Mouse (Mus musculus) MEL (cell line): ENCODE results near the gene Kcnip1. TPM values are rescaled to one million over a fixed set of nuclear protein-coding genes. Genes with fewer than 3 reads are reported as not detected.
A peak's percentile ranks its signal among the peaks of the same experiment; 100 is the strongest.

Experiments
- DNase-seq: peaks from one replicate; pipeline ENCODE4 v3.0.0; 2011; ENCODE audit warnings: low read depth, low spot score
- H3K27ac ChIP-seq: 2 replicates; pipeline ENCODE4 v1.5.1; 2012; ENCODE audit warnings: low read depth, mild to moderate bottlenecking, control low read depth, low read length, moderate library complexity; ENCODE audit not compliant: control insufficient read depth
- H3K27me3 ChIP-seq, 2 experiments: fragments of 150-350 bp in 1 of 2; sonication (generic) in 1 of 2; 2 replicates each; pipeline ENCODE4 v1.6.1; 2012; ENCODE audit warnings: low read length in 2 of 2, mild to moderate bottlenecking in 2 of 2, improper control_type of control experiment in 1 of 2, moderate library complexity in 1 of 2; ENCODE audit not compliant: insufficient read depth in 2 of 2, control insufficient read depth in 1 of 2
- H3K36me3 ChIP-seq, 2 experiments: 2 replicates each; pipeline ENCODE4 v1.6.1; 2012 to 2014; ENCODE audit warnings: low read length in 2 of 2, improper control_type of control experiment in 1 of 2, inconsistent platforms in 1 of 2, mild to moderate bottlenecking in 1 of 2; ENCODE audit not compliant: insufficient read depth in 2 of 2, control insufficient read depth in 1 of 2
- H3K4me1 ChIP-seq, 2 experiments: fragments of 150-350 bp in 1 of 2; sonication (generic) in 1 of 2; 2 replicates each; pipeline ENCODE4 v1.6.1; 2012; ENCODE audit warnings: low read length in 2 of 2, improper control_type of control experiment in 1 of 2, mild to moderate bottlenecking in 1 of 2; ENCODE audit not compliant: insufficient read depth in 2 of 2, control insufficient read depth in 1 of 2
- H3K4me3 ChIP-seq, 2 experiments: fragments of 150-350 bp in 1 of 2; sonication (generic) in 1 of 2; 2 replicates each; pipeline ENCODE4 v1.5.1; 2012; ENCODE audit warnings: low read depth in 2 of 2, low read length in 2 of 2, mild to moderate bottlenecking in 2 of 2, moderate library complexity in 2 of 2, control low read depth in 1 of 2, improper control_type of control experiment in 1 of 2; ENCODE audit not compliant: control insufficient read depth in 1 of 2, insufficient read depth in 1 of 2
- H3K79me2 ChIP-seq: 2 replicates; pipeline ENCODE4 v1.6.1; 2012; ENCODE audit warnings: mild to moderate bottlenecking, low read length, moderate library complexity; ENCODE audit not compliant: control insufficient read depth, poor library complexity, insufficient read depth
- H3K9ac ChIP-seq: 2 replicates; pipeline ENCODE4 v1.6.1; 2012; ENCODE audit warnings: low read depth, mild to moderate bottlenecking, control low read depth, low read length, moderate library complexity; ENCODE audit not compliant: control insufficient read depth, poor library complexity, severe bottlenecking
- H3K9me3 ChIP-seq: fragments of 150-350 bp; sonication (generic); replicated peaks from 2 replicates; pipeline ENCODE4 v1.6.1; 2012; ENCODE audit warnings: mild to moderate bottlenecking, low read length, improper control_type of control experiment, moderate library complexity; ENCODE audit not compliant: insufficient read depth
- BHLHE40 ChIP-seq: IDR thresholded peaks from 2 replicates; pipeline ENCODE4 v1.6.1; 2012; ENCODE audit warnings: low read depth, mild to moderate bottlenecking, inconsistent platforms, low read length, improper control_type of control experiment, borderline replicate concordance
- CHD1 ChIP-seq: IDR thresholded peaks from 2 replicates; pipeline ENCODE4 v1.6.1; 2012; ENCODE audit warnings: low read depth, mild to moderate bottlenecking, inconsistent platforms, low read length, improper control_type of control experiment
- CHD2 ChIP-seq: IDR thresholded peaks from 2 replicates; pipeline ENCODE4 v1.6.1; 2011; ENCODE audit warnings: low read length, improper control_type of control experiment
- CTCF ChIP-seq, 3 experiments: IDR thresholded peaks in 2 of 3; conservative IDR thresholded peaks in 1 of 3; 2 replicates each; pipeline ENCODE4 v1.5.1; 2011 to 2012; ENCODE audit warnings: low read length in 3 of 3, low read depth in 2 of 3, mild to moderate bottlenecking in 2 of 3, improper control_type of control experiment in 1 of 3, inconsistent platforms in 1 of 3, mixed read lengths in 1 of 3, moderate library complexity in 1 of 3; ENCODE audit not compliant: control insufficient read depth in 1 of 3, insufficient read depth in 1 of 3, poor library complexity in 1 of 3, severe bottlenecking in 1 of 3
- E2F4 ChIP-seq: IDR thresholded peaks from 2 replicates; pipeline ENCODE4 v1.6.1; 2011; ENCODE audit warnings: low read depth, low read length, improper control_type of control experiment, borderline replicate concordance
- ELF1 ChIP-seq: IDR thresholded peaks from 2 replicates; pipeline ENCODE4 v1.6.1; 2014; ENCODE audit warnings: low read depth, mild to moderate bottlenecking, inconsistent platforms, low read length, improper control_type of control experiment, moderate library complexity
- ETS1 ChIP-seq: IDR thresholded peaks from 2 replicates; pipeline ENCODE4 v1.6.1; 2012; ENCODE audit warnings: low read depth, mild to moderate bottlenecking, inconsistent platforms, low read length, improper control_type of control experiment, moderate library complexity
- GABPA ChIP-seq: IDR thresholded peaks from 2 replicates; pipeline ENCODE4 v1.6.1; 2012; ENCODE audit warnings: low read depth, mild to moderate bottlenecking, inconsistent platforms, low read length, improper control_type of control experiment, moderate library complexity
- GATA1 ChIP-seq: IDR thresholded peaks from 2 replicates; pipeline ENCODE4 v1.6.1; 2011; ENCODE audit warnings: low read depth, low read length, improper control_type of control experiment
- HCFC1 ChIP-seq: IDR thresholded peaks from 2 replicates; pipeline ENCODE4 v1.6.1; 2012; ENCODE audit warnings: low read depth, mild to moderate bottlenecking, inconsistent platforms, low read length, improper control_type of control experiment, moderate library complexity
- JUND ChIP-seq: IDR thresholded peaks from 2 replicates; pipeline ENCODE4 v1.6.1; 2011; ENCODE audit warnings: low read depth, mild to moderate bottlenecking, improper control_type of control experiment, low read length
- KAT2A ChIP-seq: conservative IDR thresholded peaks from 2 replicates; pipeline ENCODE4 v1.6.1; 2012; ENCODE audit warnings: low read depth, low read length, improper control_type of control experiment, inconsistent platforms
- MAFK ChIP-seq: IDR thresholded peaks from 2 replicates; pipeline ENCODE4 v1.6.1; 2011; ENCODE audit warnings: low read depth, mild to moderate bottlenecking, low read length, improper control_type of control experiment, borderline replicate concordance
- MAX ChIP-seq: IDR thresholded peaks from 2 replicates; pipeline ENCODE4 v1.6.1; 2011; ENCODE audit warnings: low read length, improper control_type of control experiment
- MAZ ChIP-seq: IDR thresholded peaks from 2 replicates; pipeline ENCODE4 v1.6.1; 2012; ENCODE audit warnings: low read depth, mild to moderate bottlenecking, inconsistent platforms, low read length, improper control_type of control experiment
- MEF2A ChIP-seq: IDR thresholded peaks from 2 replicates; pipeline ENCODE4 v1.6.1; 2014; ENCODE audit warnings: low read depth, mild to moderate bottlenecking, inconsistent platforms, low read length, improper control_type of control experiment; ENCODE audit not compliant: poor library complexity, insufficient replicate concordance, severe bottlenecking; ENCODE audit errors: extremely low read depth
- MYB ChIP-seq: IDR thresholded peaks from 2 replicates; pipeline ENCODE4 v1.6.1; 2011; ENCODE audit warnings: mild to moderate bottlenecking, low read depth, low read length, improper control_type of control experiment
- MYC ChIP-seq: IDR thresholded peaks from 2 replicates; pipeline ENCODE4 v1.6.1; 2011; ENCODE audit warnings: low read depth, mild to moderate bottlenecking, low read length, improper control_type of control experiment, moderate library complexity
- NELFE ChIP-seq: IDR thresholded peaks from 2 replicates; pipeline ENCODE4 v1.6.1; 2011; ENCODE audit warnings: low read depth, low read length, improper control_type of control experiment
- NRF1 ChIP-seq: IDR thresholded peaks from 2 replicates; pipeline ENCODE4 v1.6.1; 2014; ENCODE audit warnings: low read depth, mild to moderate bottlenecking, inconsistent platforms, low read length, improper control_type of control experiment, moderate library complexity; ENCODE audit not compliant: poor library complexity, insufficient read depth, severe bottlenecking
- POLR2A ChIP-seq, 2 experiments: IDR thresholded peaks; 2 replicates each; pipeline ENCODE4 v1.6.1; 2011 to 2012; ENCODE audit warnings: low read length in 2 of 2, mild to moderate bottlenecking in 2 of 2, control low read depth in 1 of 2, improper control_type of control experiment in 1 of 2, low read depth in 1 of 2, moderate library complexity in 1 of 2; ENCODE audit not compliant: control insufficient read depth in 1 of 2, insufficient read depth in 1 of 2, poor library complexity in 1 of 2
- POLR2AphosphoS2 ChIP-seq: IDR thresholded peaks from 2 replicates; pipeline ENCODE4 v1.6.1; 2011; ENCODE audit warnings: low read length, improper control_type of control experiment
- POLR2AphosphoS5 ChIP-seq: IDR thresholded peaks from 2 replicates; pipeline ENCODE4 v1.6.1; 2012; ENCODE audit warnings: low read depth, borderline replicate concordance, mild to moderate bottlenecking, inconsistent platforms, low read length, moderate library complexity, mixed read lengths
- RAD21 ChIP-seq: IDR thresholded peaks from 2 replicates; pipeline ENCODE4 v1.6.1; 2011; ENCODE audit warnings: mild to moderate bottlenecking, low read depth, low read length, improper control_type of control experiment
- RCOR1 ChIP-seq: IDR thresholded peaks from 2 replicates; pipeline ENCODE4 v1.6.1; 2012; ENCODE audit warnings: low read depth, mild to moderate bottlenecking, inconsistent platforms, low read length, improper control_type of control experiment
- SIN3A ChIP-seq: IDR thresholded peaks from 2 replicates; pipeline ENCODE4 v1.6.1; 2012; ENCODE audit warnings: low read length, improper control_type of control experiment, inconsistent platforms
- SMC3 ChIP-seq: IDR thresholded peaks from 2 replicates; pipeline ENCODE4 v1.6.1; 2011; ENCODE audit warnings: low read depth, low read length, improper control_type of control experiment
- TAL1 ChIP-seq: IDR thresholded peaks from 2 replicates; pipeline ENCODE4 v1.6.1; 2012; ENCODE audit warnings: mild to moderate bottlenecking, inconsistent platforms, low read length, moderate library complexity, mixed read lengths
- TBP ChIP-seq: IDR thresholded peaks from 2 replicates; pipeline ENCODE4 v1.8.0; 2011; ENCODE audit warnings: low read depth, low read length, improper control_type of control experiment
- TCF12 ChIP-seq: IDR thresholded peaks from 2 replicates; pipeline ENCODE4 v1.6.1; 2014; ENCODE audit warnings: low read depth, mild to moderate bottlenecking, inconsistent platforms, low read length, improper control_type of control experiment, moderate library complexity
- UBTF ChIP-seq: IDR thresholded peaks from 2 replicates; pipeline ENCODE4 v1.6.1; 2012; ENCODE audit warnings: low read depth, mild to moderate bottlenecking, inconsistent platforms, low read length, improper control_type of control experiment, moderate library complexity, borderline replicate concordance; ENCODE audit not compliant: insufficient read depth
- USF1 ChIP-seq: IDR thresholded peaks from 2 replicates; pipeline ENCODE4 v1.6.1; 2014; ENCODE audit warnings: low read depth, mild to moderate bottlenecking, inconsistent platforms, low read length, improper control_type of control experiment, moderate library complexity
- USF2 ChIP-seq, 2 experiments: IDR thresholded peaks; 2 replicates each; pipeline ENCODE4 v1.6.1; 2011 to 2012; ENCODE audit warnings: improper control_type of control experiment in 2 of 2, low read length in 2 of 2, borderline replicate concordance in 1 of 2, inconsistent platforms in 1 of 2, low read depth in 1 of 2, mild to moderate bottlenecking in 1 of 2; ENCODE audit not compliant: insufficient read depth in 1 of 2
- ZC3H11A ChIP-seq: IDR thresholded peaks from 2 replicates; pipeline ENCODE4 v1.6.1; 2012; ENCODE audit warnings: low read depth, mild to moderate bottlenecking, inconsistent platforms, low read length, improper control_type of control experiment
- ZKSCAN1 ChIP-seq: IDR thresholded peaks from 2 replicates; pipeline ENCODE4 v1.6.1; 2012; ENCODE audit warnings: low read depth, mild to moderate bottlenecking, inconsistent platforms, low read length, improper control_type of control experiment, moderate library complexity
- ZMIZ1 ChIP-seq: IDR thresholded peaks from 2 replicates; pipeline ENCODE4 v1.6.1; 2012; ENCODE audit warnings: low read depth, mild to moderate bottlenecking, inconsistent platforms, low read length, improper control_type of control experiment, moderate library complexity
- ZNF384 ChIP-seq: IDR thresholded peaks from 2 replicates; pipeline ENCODE4 v1.6.1; 2012; ENCODE audit warnings: low read depth, mild to moderate bottlenecking, inconsistent platforms, low read length, improper control_type of control experiment
- polyA plus RNA-seq, 2 experiments: library from polyadenylated mRNA; stranded (reverse) in 1 of 2; unstranded in 1 of 2; fragments of >175 nt in 1 of 2; fragments of >200 nt in 1 of 2; gene quantifications; 2 replicates each; pipeline versions ENCODE4 v1.2.1 to v1.2.4; 2012; ENCODE audit warnings: low replicate concordance in 2 of 2, low read depth in 1 of 2; ENCODE audit not compliant: insufficient read length in 2 of 2, insufficient read depth in 1 of 2, missing spikeins in 1 of 2
- total RNA-seq: library from RNA; depleted of rRNA; stranded (reverse); fragments of 300-350 nt; gene quantifications from 2 replicates; pipeline ENCODE4 v1.2.3, GENCODE M21; 2012

Gene Kcnip1
- total and polyA plus RNA-seq, 3 experiments = 0.04 to 0.06 TPM; not detected in 1

DNA sequence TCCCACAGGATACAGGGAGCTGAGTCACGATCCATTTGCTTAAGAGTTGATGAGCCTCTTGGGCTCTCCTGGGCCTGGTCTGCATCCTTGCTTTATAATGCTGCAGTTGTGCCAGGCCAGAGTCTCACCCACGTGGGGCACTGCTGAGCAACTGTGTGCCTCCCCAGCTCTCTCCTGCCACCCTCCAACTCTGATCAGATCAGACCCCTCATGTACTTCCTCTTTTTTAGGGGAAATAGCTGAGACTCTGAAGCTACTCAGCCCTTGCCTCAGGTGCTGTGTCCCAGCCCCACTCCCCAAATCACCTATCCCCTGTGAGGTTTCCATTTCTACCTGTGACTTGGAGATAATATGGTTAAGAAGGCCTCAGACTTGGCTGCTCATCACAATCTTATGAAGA, 27.6 kb downstream of the Kcnip1 start:
- Histone ChIP-seq H3K9ac (peak overlapping the region; percentile 1; the same call in 1 of the 2 replicates), H3K4me3 (no peak overlapping the region), H3K79me2 (no peaks in the 10 kb centered on the region), H3K27ac (peak overlapping the region; percentile 3; the same call in 1 of the 2 replicates), H3K9me3 (no peaks in the 10 kb centered on the region), H3K36me3 (peaks cover 0 to 37% of the 10 kb centered on the region in 2 experiments; a peak in 2 of 4 replicates), H3K4me1 (peaks cover 21 to 41% of the 10 kb centered on the region in 2 experiments), H3K27me3 (no peaks in the 10 kb centered on the region)
- peak; percentile 92 for DNase-seq
- peak; percentile 73 for TF ChIP-seq ETS1
- no peak for TF ChIP-seq POLR2AphosphoS2
- TF ChIP-seq MYC = peak; percentile 91
- TF ChIP-seq SMC3 = peak; percentile 43; the same call in 1 of the 2 replicates
- TF ChIP-seq MYB = no peak
- TF ChIP-seq HCFC1 = peak; percentile 49; the same call in 1 of the 2 replicates
- no peak for TF ChIP-seq CHD2
- TF ChIP-seq NELFE = no peak
- peak; percentile 33 to 77 (median 63) for TF ChIP-seq CTCF (IDR thresholded peaks at IDR 0.05 in 2 of 3, conservative IDR thresholded peaks at IDR 0.05 in 1 of 3; ENCODE audit: control insufficient read depth in 1 of 3, insufficient read depth in 1 of 3, low read depth in 2 of 3, low read length in 3 of 3, poor library complexity in 1 of 3, severe bottlenecking in 1 of 3)
- TF ChIP-seq ZC3H11A = peak; percentile 13; the same call in 1 of the 2 replicates
- TF ChIP-seq GABPA = no peak
- no peak for TF ChIP-seq TAL1
- TF ChIP-seq ELF1 = peak; percentile 53; the same call in 1 of the 2 replicates
- TF ChIP-seq USF1 = peak; percentile 84
- TF ChIP-seq CHD1 = no peak
- TF ChIP-seq SIN3A = peak; percentile 85
- no peak; the same call in 1 of the 2 replicates for TF ChIP-seq MAFK
- no peak for TF ChIP-seq UBTF
- peak; percentile 21; the same call in 1 of the 2 replicates for TF ChIP-seq NRF1
- peak; percentile 91 for TF ChIP-seq MAX
- TF ChIP-seq TCF12 = peak; percentile 54; the same call in 1 of the 2 replicates
- TF ChIP-seq MAZ = peak; percentile 82; the same call in 1 of the 2 replicates
- TF ChIP-seq E2F4 = no peak
- no peak for TF ChIP-seq POLR2AphosphoS5
- TF ChIP-seq ZKSCAN1 = no peak
- TF ChIP-seq USF2 (IDR thresholded peaks at IDR 0.05; ENCODE audit: borderline replicate concordance in 1 of 2, insufficient read depth in 1 of 2, low read depth in 1 of 2, low read length in 2 of 2) = no peak
- TF ChIP-seq TBP = peak; percentile 56; the same call in 1 of the 2 replicates
- TF ChIP-seq ZNF384 = no peak; the same call in 1 of the 2 replicates
- TF ChIP-seq ZMIZ1 = no peak
- no peak for TF ChIP-seq JUND
- TF ChIP-seq POLR2A (IDR thresholded peaks at IDR 0.05; ENCODE audit: control insufficient read depth in 1 of 2, insufficient read depth in 1 of 2, low read depth in 1 of 2, low read length in 2 of 2, poor library complexity in 1 of 2) = no peak
- TF ChIP-seq BHLHE40 = peak; percentile 58; the same call in 1 of the 2 replicates
- TF ChIP-seq RAD21 = peak; percentile 51
- TF ChIP-seq KAT2A = no peak
- TF ChIP-seq GATA1 = peak; percentile 66
- no peak for TF ChIP-seq MEF2A
- peak; percentile 78 for TF ChIP-seq RCOR1
